Mouse (Mus musculus) CH12.LX (cell line): ENCODE measurements around the gene Slc4a1.

ENCODE experiments used
- CHD2 ChIP-seq: IDR thresholded peaks from 2 replicates; pipeline ENCODE4 v1.6.1; 2011; ENCODE audit warnings: low read length, improper control_type of control experiment
- CTCF ChIP-seq, 2 experiments: IDR thresholded peaks in 1 of 2; conservative IDR thresholded peaks in 1 of 2; 2 replicates each; pipeline ENCODE4 v1.5.1; 2011 to 2012; ENCODE audit warnings: low read depth in 2 of 2, low read length in 2 of 2, improper control_type of control experiment in 1 of 2, inconsistent platforms in 1 of 2, mild to moderate bottlenecking in 1 of 2, moderate library complexity in 1 of 2
- ELF1 ChIP-seq: IDR thresholded peaks from 2 replicates; pipeline ENCODE4 v1.6.1; 2014; ENCODE audit warnings: low read depth, mild to moderate bottlenecking, inconsistent platforms, low read length, improper control_type of control experiment
- MAX ChIP-seq: IDR thresholded peaks from 2 replicates; pipeline ENCODE4 v1.6.1; 2011; ENCODE audit warnings: low read length, improper control_type of control experiment
- NELFE ChIP-seq: IDR thresholded peaks from 2 replicates; pipeline ENCODE4 v1.6.1; 2011; ENCODE audit warnings: low read depth, low read length, improper control_type of control experiment
- NRF1 ChIP-seq: IDR thresholded peaks from 2 replicates; pipeline ENCODE4 v1.6.1; 2014; ENCODE audit warnings: low read depth, mild to moderate bottlenecking, inconsistent platforms, low read length, improper control_type of control experiment, moderate library complexity
- POLR2A ChIP-seq: IDR thresholded peaks from 2 replicates; pipeline ENCODE4 v1.6.1; 2011; ENCODE audit warnings: low read depth, mild to moderate bottlenecking, improper control_type of control experiment, low read length
- TBP ChIP-seq: conservative IDR thresholded peaks from 2 replicates; pipeline ENCODE4 v1.6.1; 2011; ENCODE audit warnings: low read depth, low read length, improper control_type of control experiment
- TCF12 ChIP-seq: IDR thresholded peaks from 2 replicates; pipeline ENCODE4 v1.6.1; 2014; ENCODE audit warnings: low read depth, mild to moderate bottlenecking, inconsistent platforms, low read length, improper control_type of control experiment
- UBTF ChIP-seq: IDR thresholded peaks from 2 replicates; pipeline ENCODE4 v1.6.1; 2012; ENCODE audit warnings: low read depth, mild to moderate bottlenecking, inconsistent platforms, low read length, improper control_type of control experiment, moderate library complexity

DNA sequence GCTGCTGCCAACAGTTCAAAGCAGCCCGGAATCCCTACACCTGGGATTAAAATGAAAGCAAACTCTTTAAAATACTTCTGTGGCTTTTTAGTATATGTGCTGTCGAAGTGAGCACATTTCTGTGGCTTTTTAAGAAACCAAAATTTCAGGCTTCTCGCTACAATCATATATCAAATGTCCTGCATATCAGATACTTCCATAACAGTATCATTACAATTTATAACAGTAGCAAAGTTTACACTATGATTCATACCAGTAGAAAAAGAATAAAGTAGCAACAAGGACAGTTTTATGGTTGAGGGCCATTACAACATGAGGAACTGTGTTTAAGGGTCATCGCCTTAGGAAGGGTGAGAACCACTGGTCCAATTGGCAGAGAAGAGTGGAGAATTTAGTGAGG is 24.9 kb downstream of the Slc4a1 start:
- TF ChIP-seq ELF1 (no peak), MAX (no peak), TCF12 (no peak), CHD2 (no peak), CTCF (conservative IDR thresholded peaks at IDR 0.05 in 1 of 2, IDR thresholded peaks at IDR 0.05 in 1 of 2; ENCODE audit: low read depth in 2 of 2, low read length in 2 of 2) (no peak), UBTF (no peak), POLR2A (no peak), TBP (no peak), NELFE (no peak), NRF1 (no peak)
